Mouse (Mus musculus): ENCODE results near the gene Zkscan6. TPM values are rescaled to one million over a fixed set of nuclear protein-coding genes. Genes with fewer than 3 reads are reported as not detected.

Zkscan6 gene
- polyA plus RNA-seq, 1 experiment from 2014 or later: 16.4 TPM

- H3K9me3 ChIP-seq (replicated peaks): no peaks in the 10 kb centered on the region
- peaks cover 3% of the 10 kb centered on the region; the same call in 1 of the 2 replicates for H3K36me3 ChIP-seq
- ATAC-seq (ENCODE audit: low FRiP score): no peak
- H3K9ac ChIP-seq (replicated peaks): no peak overlapping the region
- no peak overlapping the region for H3K27ac ChIP-seq (replicated peaks)
- 100% methylated on average over 1 of the region's 1 CpGs for whole genome bisulfite sequencing
- no peak overlapping the region for H3K4me2 ChIP-seq
- H3K4me3 ChIP-seq (replicated peaks): no peak overlapping the region
- no peaks in the 10 kb centered on the region for H3K27me3 ChIP-seq (replicated peaks)
- H3K4me1 ChIP-seq: peaks cover 12% of the 10 kb centered on the region; the same call in 1 of the 2 replicates
These were observed 27.4 kb upstream of the Zkscan6 start for GRCm38 (mm10) chr11:65779578-65779977.

- ATAC-seq (ENCODE audit: low FRiP score): no peak
- Histone ChIP-seq H3K9me3 (replicated peaks) (no peaks in the 10 kb centered on the region), H3K36me3 (peaks cover 3% of the 10 kb centered on the region; the same call in 1 of the 2 replicates), H3K4me1 (peaks cover 25% of the 10 kb centered on the region), H3K4me2 (no peak overlapping the region), H3K27ac (replicated peaks) (no peak overlapping the region), H3K4me3 (replicated peaks) (no peak overlapping the region), H3K27me3 (replicated peaks) (no peaks in the 10 kb centered on the region), H3K9ac (replicated peaks) (no peak overlapping the region)
- 91% methylated on average over 3 of the region's 3 CpGs for WGBS
These were observed 25.4 kb upstream of the Zkscan6 start for GRCm38 (mm10) chr11:65781596-65781995.

GRCm38 (mm10) chr11:65786160-65786559, 20.8 kb upstream of the Zkscan6 start:
- H3K4me3 ChIP-seq (replicated peaks): 0 out of 2 replicates have a peak overlapping the region, but pooled peaks have one; percentile 8
- peaks cover 29% of the 10 kb centered on the region for H3K4me1 ChIP-seq
- WGBS: 89% methylated on average over 2 of the region's 2 CpGs
- H3K27ac ChIP-seq (replicated peaks): no peak overlapping the region
- no peak overlapping the region for H3K9ac ChIP-seq (replicated peaks)
- H3K27me3 ChIP-seq (replicated peaks): no peaks in the 10 kb centered on the region
- ATAC-seq (ENCODE audit: low FRiP score): no peak
- H3K9me3 ChIP-seq (replicated peaks): no peaks in the 10 kb centered on the region
- no peaks in the 10 kb centered on the region for H3K36me3 ChIP-seq
- H3K4me2 ChIP-seq: peak overlapping the region; percentile 67

GRCm38 (mm10) chr11:65787421-65788151, 19.4 kb upstream of the Zkscan6 start:
- H3K4me3 ChIP-seq (replicated peaks): peak overlapping the region; percentile 88
- ATAC-seq (ENCODE audit: low FRiP score): peak; percentile 87
- no peaks in the 10 kb centered on the region for H3K27me3 ChIP-seq (replicated peaks)
- WGBS: under 1% methylated on average over 68 of the region's 71 CpGs
- peak overlapping the region; percentile 67 for H3K4me2 ChIP-seq
- peak overlapping the region; percentile 95 for H3K9ac ChIP-seq (replicated peaks)
- H3K27ac ChIP-seq (replicated peaks): peak overlapping the region; percentile 91
- H3K9me3 ChIP-seq (replicated peaks): no peaks in the 10 kb centered on the region
- H3K4me1 ChIP-seq: peaks cover 27% of the 10 kb centered on the region
- H3K36me3 ChIP-seq: no peaks in the 10 kb centered on the region

GRCm38 (mm10) chr11:65788154-65788553, 18.8 kb upstream of the Zkscan6 start, which contains the start of gene Map2k4:
TSS of gene Map2k4 (minus strand) at chr11:65788297.
- H3K4me2 ChIP-seq: peak within 1 kb of the TSS; percentile 67
- ATAC-seq (ENCODE audit: low FRiP score): peak; percentile 99
- H3K27me3 ChIP-seq (replicated peaks): no peaks in the 10 kb centered on the region
- no peaks in the 10 kb centered on the region for H3K9me3 ChIP-seq (replicated peaks)
- peak within 1 kb of the TSS; percentile 91 for H3K27ac ChIP-seq (replicated peaks)
- H3K36me3 ChIP-seq: no peaks in the 10 kb centered on the region
- WGBS: under 1% methylated on average over 36 of the region's 36 CpGs
- peak within 1 kb of the TSS; percentile 88 for H3K4me3 ChIP-seq (replicated peaks)
- peak within 1 kb of the TSS; percentile 95 for H3K9ac ChIP-seq (replicated peaks)
- peaks cover 26% of the 10 kb centered on the region for H3K4me1 ChIP-seq

- H3K4me2 ChIP-seq: no peak overlapping the region
- no peaks in the 10 kb centered on the region for H3K9me3 ChIP-seq (replicated peaks)
- H3K27me3 ChIP-seq (replicated peaks): no peaks in the 10 kb centered on the region
- no peaks in the 10 kb centered on the region for H3K4me1 ChIP-seq
- no peak overlapping the region for H3K27ac ChIP-seq (replicated peaks)
- H3K4me3 ChIP-seq (replicated peaks): no peak overlapping the region
- H3K9ac ChIP-seq (replicated peaks): no peak overlapping the region
- H3K36me3 ChIP-seq: no peaks in the 10 kb centered on the region
- ATAC-seq (ENCODE audit: low FRiP score): no peak
- 81% methylated on average over 10 of the region's 10 CpGs for WGBS
These were observed 12.4 kb upstream of the Zkscan6 start for GRCm38 (mm10) chr11:65794428-65795219.

- H3K27ac ChIP-seq (replicated peaks): no peak overlapping the region
- no peak overlapping the region for H3K4me3 ChIP-seq (replicated peaks)
- no peaks in the 10 kb centered on the region for H3K27me3 ChIP-seq (replicated peaks)
- ATAC-seq (ENCODE audit: low FRiP score): no peak
- no peaks in the 10 kb centered on the region for H3K9me3 ChIP-seq (replicated peaks)
- 55% methylated on average over 1 of the region's 1 CpGs for WGBS
- no peak overlapping the region for H3K9ac ChIP-seq (replicated peaks)
- no peaks in the 10 kb centered on the region for H3K4me1 ChIP-seq
- H3K4me2 ChIP-seq: no peak overlapping the region
- H3K36me3 ChIP-seq: no peaks in the 10 kb centered on the region
These were observed 11.1 kb upstream of the Zkscan6 start for GRCm38 (mm10) chr11:65795896-65796295.

GRCm38 (mm10) chr11:65801899-65802298, 5.1 kb upstream of the Zkscan6 start:
- no peaks in the 10 kb centered on the region for H3K36me3 ChIP-seq
- no peak overlapping the region for H3K4me2 ChIP-seq
- no peak overlapping the region for H3K9ac ChIP-seq (replicated peaks)
- 74% methylated on average over 3 of the region's 3 CpGs for WGBS
- H3K4me3 ChIP-seq (replicated peaks): no peak overlapping the region
- no peak overlapping the region for H3K27ac ChIP-seq (replicated peaks)
- no peaks in the 10 kb centered on the region for H3K27me3 ChIP-seq (replicated peaks)
- peaks cover 5% of the 10 kb centered on the region for H3K4me1 ChIP-seq
- no peaks in the 10 kb centered on the region for H3K9me3 ChIP-seq (replicated peaks)
- no peak for ATAC-seq (ENCODE audit: low FRiP score)

- Histone ChIP-seq H3K9ac (replicated peaks) (peak overlapping the region; percentile 50), H3K36me3 (no peaks in the 10 kb centered on the region), H3K4me3 (replicated peaks) (peak overlapping the region; percentile 71), H3K4me2 (peak overlapping the region; percentile 91), H3K27me3 (replicated peaks) (no peaks in the 10 kb centered on the region), H3K9me3 (replicated peaks) (no peaks in the 10 kb centered on the region), H3K27ac (replicated peaks) (peak overlapping the region; percentile 82), H3K4me1 (peaks cover 24% of the 10 kb centered on the region)
- ATAC-seq (ENCODE audit: low FRiP score): peak; percentile 58
- 3% methylated on average over 20 of the region's 20 CpGs for WGBS
These were observed 562 bp upstream of the Zkscan6 start for GRCm38 (mm10) chr11:65806321-65806904.

GRCm38 (mm10) chr11:65807601-65808000, 626 bp downstream of the Zkscan6 start:
- peak overlapping the region; percentile 91 for H3K4me2 ChIP-seq
- no peaks in the 10 kb centered on the region for H3K27me3 ChIP-seq (replicated peaks)
- H3K4me3 ChIP-seq (replicated peaks): peak overlapping the region; percentile 71
- peak overlapping the region; percentile 65 for H3K9ac ChIP-seq (replicated peaks)
- H3K9me3 ChIP-seq (replicated peaks): no peaks in the 10 kb centered on the region
- ATAC-seq (ENCODE audit: low FRiP score): peak; percentile 33; the same call in 1 of the 2 replicates
- peak overlapping the region; percentile 82 for H3K27ac ChIP-seq (replicated peaks)
- no peaks in the 10 kb centered on the region for H3K36me3 ChIP-seq
- 46% methylated on average over 7 of the region's 7 CpGs for WGBS
- H3K4me1 ChIP-seq: peaks cover 31% of the 10 kb centered on the region

- Histone ChIP-seq H3K9ac (replicated peaks) (no peak overlapping the region), H3K9me3 (replicated peaks) (no peaks in the 10 kb centered on the region), H3K4me1 (peaks cover 27% of the 10 kb centered on the region), H3K36me3 (peaks cover 23% of the 10 kb centered on the region), H3K27me3 (replicated peaks) (no peaks in the 10 kb centered on the region), H3K4me3 (replicated peaks) (no peak overlapping the region), H3K27ac (replicated peaks) (no peak overlapping the region), H3K4me2 (no peak overlapping the region; the same call in 1 of the 2 replicates)
- no peak for ATAC-seq (ENCODE audit: low FRiP score)
- 36% methylated on average over 5 of the region's 5 CpGs for WGBS
These were observed 5.1 kb downstream of the Zkscan6 start for GRCm38 (mm10) chr11:65812088-65812487.

Data from neural tube, embryonic 15.5 days (tissue).